Mouse (Mus musculus): Measurements from ENCODE around the gene Rrp12.
"Not testable (repeated sequence)": the region's sequence is repeated elsewhere in the genome, so short reads cannot be mapped to it uniquely, and the experiment has no call there.

The Rrp12 gene

DNA sequence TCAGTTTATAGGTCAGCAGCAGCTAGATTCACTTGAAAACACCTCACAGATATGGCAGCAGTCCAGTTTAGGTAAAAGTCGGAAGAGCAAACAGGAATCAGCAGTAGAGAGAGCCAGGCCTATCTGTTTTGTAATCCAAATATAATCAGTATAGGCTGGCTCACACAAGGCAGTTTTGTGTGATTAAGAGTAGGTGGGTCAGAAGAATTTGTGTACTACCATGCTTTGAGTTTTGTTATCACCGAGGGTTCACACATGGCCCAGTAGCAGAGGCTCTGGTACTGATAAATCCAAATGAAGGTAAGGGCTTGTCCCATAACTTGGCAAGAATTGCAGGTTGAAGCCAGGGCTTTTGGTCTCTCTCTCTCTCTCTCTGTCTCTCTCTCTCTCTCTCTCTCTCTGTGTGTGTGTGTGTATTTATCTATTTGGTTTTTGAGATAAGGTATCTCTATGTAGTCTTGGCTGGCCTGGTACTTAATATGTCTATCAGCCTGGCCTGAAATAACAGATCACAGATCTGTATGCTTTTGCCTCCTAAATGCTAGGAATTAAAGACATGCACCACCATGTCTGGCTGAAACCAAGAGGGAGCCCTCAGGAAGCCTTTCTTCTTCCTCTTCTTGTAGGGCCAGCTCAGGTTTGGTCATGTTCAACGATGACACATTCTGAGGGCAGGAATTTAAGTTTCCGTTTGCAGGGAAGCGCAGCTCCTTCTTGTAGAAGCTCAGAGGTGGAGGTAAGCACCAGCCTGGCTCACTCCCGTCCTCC, 10.5 kb upstream of the Rrp12 start:
- no peak for DNase-seq

DNA sequence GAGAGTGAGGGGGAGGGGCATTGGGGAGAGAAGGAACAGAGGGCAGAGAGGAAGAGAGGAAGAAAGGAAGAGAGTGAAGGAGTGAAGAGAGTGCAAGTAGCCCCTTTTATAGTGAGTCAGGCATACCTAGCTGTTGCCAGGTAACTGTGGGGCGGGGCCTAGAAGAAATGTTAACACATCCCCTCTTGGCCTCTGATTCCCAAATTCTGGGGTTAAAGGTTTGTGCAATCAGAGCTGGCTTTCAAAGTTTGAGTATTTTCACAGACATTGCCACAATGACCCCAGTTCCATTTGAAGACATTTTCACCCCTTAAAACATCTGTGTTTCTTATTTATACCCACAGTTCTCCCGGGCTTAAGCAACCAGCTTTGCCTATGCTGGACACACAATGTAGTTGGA, 9.3 kb upstream of the Rrp12 start:
- DNase-seq: no peak

DNA sequence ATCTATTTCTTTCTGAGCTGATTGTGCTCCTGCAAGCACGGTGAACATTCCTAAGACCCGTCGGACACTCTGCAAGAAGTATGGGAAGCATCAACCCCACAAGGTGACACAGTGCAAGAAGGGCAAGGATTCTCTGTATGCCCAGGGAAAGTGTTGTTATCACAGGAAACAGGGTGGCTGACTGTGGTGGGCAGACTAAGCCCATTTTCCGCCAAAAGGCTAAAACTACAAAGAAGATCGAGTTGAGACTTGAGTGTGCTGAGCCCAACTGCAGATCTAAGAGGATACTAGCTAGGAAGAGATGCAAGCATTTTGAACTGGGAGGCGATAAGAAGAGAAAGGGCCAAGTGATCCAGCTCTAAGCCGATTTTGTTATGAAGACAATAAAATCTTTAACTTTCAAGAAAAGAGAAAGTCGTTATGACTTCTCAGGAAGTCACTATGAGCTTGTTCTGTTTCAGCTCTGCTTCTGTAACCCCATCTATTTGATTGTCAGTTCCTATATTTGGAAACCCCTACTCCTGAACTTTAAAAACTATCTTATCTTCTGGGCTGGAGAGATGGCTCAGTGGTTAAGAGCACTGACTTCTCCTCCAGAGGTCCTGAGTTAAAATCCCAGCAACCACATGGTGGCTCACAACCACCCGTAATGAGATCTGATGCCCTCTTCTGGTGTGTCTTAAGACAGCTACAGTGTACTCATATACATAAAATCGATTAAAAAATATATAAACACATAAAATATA, 7.0 kb upstream of the Rrp12 start:
- DNase-seq: no peak

DNA sequence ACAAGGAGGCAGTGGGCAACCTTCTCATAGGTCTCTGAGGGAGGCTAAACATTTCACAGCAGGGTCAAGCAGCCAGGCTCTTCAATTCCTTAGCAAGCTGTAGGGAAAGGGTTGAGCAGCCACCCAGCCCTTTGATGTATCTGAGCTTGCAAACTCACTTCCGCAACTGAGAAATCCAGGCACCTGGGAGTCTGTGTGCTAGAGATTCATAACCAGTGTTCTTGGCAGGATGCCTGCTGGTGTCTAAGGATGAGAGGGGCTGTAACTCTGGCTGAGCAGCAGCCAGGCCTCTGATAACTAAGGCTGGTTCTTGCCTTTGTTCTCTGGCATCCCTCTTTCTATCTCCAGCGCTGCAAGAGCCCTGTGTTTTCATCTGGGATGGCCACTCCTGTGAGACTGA, 5.7 kb upstream of the Rrp12 start:
- peak; percentile 36 for DNase-seq

DNA sequence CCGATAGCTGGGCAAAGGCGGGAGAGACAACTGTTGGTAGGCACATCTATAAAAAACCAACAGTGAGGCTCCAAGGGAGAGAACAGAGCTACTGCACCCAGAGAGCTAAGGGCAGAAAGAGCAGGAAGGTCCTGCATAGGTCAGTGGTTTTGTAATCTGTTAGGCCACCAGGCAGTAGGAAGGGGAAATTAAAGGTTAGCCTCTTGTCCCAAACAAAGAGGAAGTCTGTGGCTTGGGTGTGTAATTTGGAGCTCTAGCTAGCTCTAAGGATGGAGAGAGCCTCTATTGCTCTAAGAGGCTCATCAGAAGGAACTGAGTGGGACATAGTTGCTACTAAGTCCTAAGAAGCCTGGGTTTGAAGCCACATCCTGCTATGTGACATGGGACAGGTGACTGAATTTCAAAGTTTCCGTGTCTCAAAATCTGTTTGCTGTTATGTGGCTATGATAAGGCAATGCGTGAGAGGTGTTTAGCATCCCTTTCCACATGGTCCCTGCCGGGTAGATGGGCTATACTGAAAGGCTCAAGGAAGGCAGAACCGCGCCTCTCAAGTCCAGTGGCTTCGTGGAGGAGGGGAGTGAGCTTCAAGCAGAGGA, 4.6 kb upstream of the Rrp12 start:
- DNase-seq: no peak

DNA sequence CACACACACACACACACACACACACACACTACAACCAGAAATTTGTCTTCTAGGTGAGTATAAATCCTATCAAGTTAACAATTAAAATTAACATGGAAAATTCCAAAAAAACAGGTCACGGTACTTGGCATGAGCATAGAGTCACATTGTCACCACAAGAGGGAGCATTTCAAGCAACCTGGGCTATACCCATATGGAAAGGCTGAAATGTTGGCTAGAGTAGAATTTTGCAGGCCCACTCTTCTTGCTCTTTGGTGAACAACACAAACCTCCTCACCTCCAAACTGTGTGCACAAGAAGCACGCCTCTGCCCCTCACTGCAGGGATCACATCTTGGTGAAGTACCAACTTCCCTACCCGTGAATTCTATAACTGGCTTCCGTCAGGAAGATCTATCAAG, 2.9 kb upstream of the Rrp12 start:
- peak; percentile 52 for DNase-seq

DNA sequence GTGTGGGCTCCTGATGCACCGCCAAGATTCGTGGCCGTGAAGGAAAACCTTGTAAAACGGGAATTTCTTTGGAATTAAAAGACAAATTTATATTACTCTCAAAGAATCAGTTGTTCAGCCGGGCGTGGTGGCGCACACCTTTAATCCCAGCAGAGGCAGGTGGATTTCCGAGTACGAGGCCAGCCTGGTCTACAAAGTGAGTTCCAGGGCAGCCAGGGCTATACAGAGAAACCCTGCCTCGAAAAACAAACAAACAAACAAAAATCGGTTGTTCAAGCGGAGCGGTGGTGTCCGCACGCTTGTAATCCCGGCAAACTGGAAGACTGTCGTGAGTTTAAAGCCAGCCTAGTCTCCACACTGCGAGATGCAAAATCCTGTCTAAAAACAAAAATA, 342 bp upstream of the Rrp12 start:
- no peak for DNase-seq

DNA sequence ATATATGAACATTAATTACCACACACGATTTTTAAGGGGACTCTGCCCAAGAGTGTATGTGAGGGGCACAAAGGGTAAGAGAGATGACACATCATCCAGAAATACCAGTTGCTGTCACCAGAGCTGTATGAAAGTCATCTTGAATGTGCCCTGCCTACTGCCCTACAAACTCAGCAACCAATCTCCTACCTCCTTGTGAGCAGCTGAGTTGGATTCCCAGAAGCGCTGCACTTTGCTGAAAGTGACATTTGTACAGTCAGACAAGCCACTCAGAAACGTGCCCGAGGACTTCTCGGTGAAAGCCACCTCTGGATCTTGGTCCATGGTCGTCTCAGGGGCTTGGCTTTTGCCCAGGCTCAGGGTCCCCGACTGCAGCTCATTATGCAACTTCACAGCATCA, 1.0 kb downstream of the Rrp12 start:
- no peak for DNase-seq

DNA sequence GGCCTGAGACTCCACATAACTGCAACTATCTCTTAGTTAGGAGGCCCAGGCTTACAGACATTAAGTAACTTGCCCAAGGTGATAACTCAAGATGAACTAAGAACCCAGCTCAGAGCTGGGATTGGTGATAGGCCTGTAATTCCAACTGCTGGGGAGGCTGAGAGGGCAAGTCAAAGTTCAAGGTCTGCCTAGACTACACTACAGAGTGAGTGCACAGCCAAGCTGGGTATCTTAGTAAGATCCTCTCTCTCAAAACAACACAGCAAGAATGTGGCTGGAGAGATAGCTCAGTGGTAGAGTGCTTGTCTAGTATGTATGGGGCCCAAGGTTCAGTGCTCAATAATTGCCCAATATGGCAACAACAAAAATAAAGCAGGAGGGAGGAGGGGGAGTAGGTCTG, 7.8 kb downstream of the Rrp12 start:
- no peak for DNase-seq

DNA sequence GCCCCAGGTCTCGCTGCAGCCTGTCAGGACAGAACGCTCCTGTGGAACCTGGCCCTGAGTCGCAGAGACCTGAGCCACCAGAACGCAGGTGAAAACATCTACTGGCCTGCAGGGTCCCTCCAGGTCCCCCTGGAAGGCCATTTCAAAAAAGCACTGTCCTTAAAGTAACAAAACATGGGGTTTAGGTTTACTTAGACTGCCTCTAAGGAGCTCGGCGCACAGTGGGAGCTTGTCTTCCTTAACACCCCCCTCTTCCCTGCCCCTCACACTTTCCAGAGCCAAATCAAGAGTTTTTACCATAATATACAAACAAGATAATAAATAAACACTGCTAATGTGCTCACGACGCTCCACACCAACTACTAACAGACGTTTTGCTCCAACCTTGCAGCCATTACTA, 12.1 kb downstream of the Rrp12 start:
- DNase-seq: no peak

DNA sequence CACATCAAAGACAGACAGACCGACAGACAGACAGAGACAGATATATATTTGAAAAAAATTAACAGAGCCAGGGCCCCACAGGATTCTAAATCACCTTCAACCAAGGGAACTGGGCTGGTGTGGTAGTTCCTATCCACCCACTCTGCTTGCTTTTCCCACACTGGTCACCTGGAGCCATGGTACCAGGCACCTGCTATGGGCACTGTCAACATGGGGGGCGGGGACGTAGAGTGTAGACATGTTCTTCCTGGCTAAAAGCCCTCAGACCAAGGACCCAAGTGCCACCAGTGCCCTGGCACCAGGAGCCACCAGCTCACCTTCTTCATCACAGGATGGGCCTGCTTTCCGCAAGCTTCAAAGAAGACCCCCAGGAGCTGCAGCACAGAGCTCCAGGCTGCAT, 14.1 kb downstream of the Rrp12 start:
- no peak for DNase-seq

DNA sequence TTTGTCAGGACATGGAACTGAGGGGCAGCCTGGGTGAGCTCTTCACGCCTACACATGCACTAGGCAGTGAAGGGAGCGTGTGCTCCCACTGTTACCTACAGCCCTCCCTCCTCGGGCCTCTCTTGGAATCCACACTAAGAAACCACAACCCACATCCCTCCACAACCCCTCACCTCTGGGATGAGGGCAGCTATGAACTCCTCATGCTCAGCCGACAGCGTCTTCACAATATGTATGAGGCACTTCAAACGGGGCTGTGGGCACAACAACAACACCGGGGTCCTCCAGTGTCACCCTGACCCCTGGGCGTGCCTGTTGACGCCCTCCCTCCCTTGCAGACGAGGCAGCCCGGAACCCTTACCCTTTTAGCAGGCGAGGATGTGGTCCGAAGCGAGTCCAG, 21.6 kb downstream of the Rrp12 start:
- no peak for DNase-seq

DNA sequence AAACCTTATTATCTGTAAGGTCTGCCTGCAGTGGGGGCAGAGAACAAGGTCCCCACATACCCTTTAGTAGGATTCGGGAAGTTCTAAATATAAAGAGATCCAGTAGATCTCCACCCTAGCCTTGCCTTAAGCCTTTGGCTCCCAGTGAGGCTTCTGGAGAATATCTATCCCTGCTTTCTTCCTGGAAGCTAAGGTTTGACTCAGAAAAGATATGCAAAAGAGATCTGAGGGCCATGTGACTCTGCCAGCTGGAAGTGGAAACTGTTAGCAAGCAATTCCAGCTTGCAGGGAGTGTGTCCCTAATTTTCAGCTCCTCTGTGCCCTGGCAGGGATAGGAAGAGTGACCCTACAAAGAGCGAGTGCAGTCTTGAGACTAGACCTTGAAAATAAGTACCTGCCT, 23.7 kb downstream of the Rrp12 start:
- no peak for DNase-seq

DNA sequence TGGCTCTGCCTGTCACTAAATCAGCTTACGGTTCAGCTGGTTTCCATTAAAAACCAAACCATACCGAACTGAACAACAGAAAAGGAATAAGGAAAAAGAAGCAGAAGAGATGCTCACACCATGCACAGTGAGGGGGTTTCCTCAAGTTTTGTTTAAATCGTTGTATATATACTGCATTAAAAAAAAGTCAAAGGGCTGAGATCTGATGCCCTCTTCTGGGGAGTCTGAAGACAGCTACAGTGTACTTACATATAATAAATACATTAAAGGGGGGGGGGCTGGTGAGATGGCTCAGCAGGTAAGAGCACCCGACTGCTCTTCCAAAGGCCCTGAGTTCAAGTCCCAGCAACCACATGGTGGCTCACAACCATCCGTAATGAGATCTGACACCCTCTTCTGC, 26.0 kb downstream of the Rrp12 start:
- DNase-seq: not testable (repeated sequence)

DNA sequence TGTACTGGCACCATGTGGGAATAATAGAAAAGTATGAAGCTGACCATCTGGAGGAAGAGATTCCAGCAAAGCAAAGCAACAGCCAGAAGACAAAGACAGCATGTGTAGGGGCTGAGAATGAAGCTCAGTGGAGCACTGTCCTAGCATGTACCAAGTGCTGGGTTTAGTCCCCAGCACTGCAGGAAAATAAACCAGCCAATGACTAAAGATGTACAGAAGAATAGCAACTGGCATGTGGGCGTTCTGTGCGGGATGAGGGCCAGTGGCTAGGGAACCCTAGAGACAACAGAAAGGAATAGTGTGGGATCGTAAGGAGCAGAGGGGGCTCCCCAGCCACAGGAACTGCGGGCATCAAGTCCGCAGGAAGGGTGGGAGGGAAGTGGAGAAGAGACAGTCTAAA, 26.7 kb downstream of the Rrp12 start:
- DNase-seq: no peak

DNA sequence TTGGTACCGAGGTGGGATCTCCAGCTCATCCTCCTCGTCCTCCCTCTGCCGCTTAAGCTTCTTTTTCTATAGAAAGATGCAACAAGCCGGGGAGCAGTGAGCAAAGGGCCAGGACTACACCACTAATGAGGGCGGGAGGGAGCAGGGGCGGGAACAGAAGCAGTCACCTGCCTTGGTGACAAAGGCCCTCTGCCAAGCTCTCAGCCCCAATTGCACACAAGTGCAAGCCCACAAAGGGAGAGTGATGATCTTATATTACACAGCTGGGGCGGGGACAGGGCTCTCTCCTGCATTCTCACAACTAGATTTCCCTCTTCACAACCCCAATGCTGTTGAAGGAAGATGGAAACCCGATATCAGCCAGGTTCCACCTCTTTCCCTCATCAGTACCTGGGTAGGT, 29.3 kb downstream of the Rrp12 start:
- DNase-seq: no peak

DNA sequence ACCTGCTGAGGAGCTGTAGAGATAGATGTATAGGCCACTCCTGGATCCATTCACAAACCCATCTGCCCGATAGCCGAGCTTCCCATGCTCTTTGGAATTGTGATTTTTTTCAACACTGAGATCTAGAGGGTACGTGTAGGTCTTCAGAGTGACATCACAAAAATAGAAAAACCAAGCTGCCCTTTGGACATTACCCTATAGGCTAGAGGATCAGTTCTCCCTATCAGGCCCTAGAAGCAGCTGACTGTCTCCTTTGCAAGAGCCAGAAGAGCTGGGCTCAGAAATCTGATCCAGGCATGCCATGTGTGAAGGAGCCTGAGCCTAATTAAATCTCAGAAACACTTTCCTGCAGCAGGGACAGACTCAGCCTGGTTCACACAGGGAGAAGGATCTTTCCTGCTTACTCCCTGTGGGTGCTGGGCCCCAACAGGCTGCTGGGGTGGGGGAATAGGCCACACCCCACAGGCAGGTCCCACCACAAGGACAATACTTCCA, 38.1 kb downstream of the Rrp12 start:
- DNase-seq: no peak

DNA sequence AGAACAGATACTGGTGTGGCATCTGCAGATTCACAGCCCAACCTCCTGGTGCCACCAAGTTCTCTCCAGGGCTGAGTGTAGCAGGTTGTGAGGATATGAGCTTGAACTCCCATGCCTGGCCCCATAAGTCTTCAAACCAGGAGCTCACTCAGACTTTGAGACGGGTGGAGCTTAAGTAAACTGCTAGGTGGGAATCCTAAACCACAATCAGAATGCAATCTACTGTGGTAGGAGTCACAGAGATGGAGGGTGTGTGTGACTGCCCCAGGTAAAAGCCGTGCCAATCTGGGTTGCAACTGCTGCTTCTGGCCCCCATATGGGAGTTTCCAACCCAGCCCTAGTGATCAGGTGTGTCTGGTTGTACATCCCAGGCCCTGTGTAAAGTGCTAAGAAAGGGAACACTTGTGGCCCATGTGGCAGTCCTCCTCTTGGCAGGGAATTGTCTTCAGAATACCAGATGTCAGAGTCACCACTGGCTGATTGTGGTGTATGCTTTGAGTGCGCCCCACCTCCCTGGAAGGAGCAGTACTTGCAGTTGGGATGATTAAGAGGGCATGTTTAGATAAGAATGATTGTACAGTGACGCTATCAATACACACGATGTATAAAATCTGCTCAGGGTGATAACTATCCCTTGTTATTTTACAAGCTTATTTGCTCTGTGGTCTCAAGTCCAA, 38.7 kb downstream of the Rrp12 start:
- DNase-seq: no peak

DNA sequence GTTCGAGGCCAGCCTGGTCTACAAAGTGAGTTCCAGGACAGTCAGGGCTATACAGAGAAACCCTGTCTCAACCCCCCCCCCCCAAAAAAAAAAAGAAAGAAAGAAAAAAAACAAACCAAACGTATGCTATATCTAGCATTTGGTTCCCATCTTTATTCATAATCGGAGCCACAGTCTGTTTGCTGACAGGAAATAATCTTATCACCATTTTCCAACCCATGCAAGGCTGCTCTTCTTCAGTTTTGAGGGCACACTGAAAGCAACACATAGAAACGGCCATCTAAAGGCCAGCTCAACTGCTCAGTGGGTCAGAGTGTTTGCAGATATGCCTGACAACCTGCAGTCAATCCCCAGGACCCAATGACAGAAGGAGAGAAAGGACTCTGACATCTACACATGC, 43.5 kb downstream of the Rrp12 start:
- DNase-seq: no peak

DNA sequence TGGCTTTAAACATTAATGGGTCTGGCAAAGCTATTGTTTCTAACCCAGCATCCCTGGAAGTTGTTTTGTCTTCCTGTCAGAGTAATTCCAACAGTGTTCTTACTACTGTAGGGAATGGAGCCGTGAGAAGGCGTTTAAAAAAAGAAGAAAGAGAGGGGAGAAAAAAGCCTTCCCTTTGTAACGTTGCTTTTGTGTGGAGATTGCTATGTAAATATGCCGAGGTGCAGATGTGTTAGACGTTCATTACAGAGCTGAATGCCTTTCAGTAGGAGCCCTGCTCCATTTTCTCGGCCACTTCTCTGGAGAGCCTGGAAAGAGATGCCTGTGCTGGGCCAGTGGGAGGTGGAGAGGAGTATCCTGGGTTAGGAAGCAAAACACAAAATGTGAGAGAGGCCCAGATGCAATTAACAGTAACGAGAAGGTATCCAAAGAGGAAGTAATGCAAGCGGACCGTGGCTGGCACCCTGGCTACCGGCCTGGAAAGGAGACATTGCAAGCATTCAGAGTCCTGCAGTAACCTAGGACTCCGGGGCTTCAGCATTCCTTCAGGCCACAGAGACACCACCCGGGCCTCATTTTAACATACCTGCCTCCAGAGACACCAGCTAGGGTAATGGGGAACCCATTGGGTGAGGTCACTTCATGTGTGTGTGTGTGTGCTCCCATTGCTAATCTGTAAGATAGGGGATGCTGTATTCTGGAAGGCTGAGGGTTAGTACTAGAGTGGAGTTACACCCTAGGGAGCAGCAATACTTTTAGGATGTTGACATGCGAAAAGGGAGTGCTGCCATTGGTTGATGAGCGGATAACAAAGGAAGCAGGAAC, 45.0 kb downstream of the Rrp12 start:
- DNase-seq: peak; percentile 21

DNA sequence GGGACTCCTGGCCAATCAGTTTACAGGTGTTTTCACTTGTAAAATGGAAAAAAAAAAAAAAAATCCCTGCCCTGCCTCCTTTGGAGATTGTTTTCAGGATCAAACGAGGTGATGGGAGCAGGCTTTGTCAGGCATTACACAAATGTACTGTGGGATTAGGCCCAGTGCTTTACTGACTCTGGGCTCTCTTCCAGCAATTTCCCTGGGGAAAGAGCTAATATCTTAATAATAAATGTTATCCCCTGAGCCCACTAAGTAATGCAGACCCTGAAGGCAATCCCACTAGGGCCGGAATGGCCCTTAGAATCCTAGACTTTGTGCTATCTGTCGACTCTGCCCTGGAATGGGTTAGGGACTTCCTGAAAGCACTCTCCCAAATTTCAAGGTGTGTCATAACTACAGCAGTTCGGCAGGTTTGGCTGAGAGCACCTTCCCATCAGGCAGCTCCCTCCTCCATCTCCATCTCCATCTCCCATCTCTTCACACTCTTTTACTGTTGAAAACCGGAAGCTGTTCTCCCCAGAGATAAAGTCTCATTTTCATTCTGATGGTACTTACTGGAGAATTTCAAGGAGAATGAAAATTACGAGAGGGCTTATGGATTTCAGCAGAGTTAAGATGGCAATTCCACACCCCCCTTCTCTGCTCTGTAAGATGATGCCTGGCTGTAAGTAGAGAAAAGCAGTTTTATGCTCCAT, 45.8 kb downstream of the Rrp12 start:
- DNase-seq: no peak
